Mouse (Mus musculus): Measurements from ENCODE around the gene Gm20671.
"Not testable (repeated sequence)": the region's sequence is repeated elsewhere in the genome, so short reads cannot be mapped to it uniquely, and the experiment has no call there.

DNA sequence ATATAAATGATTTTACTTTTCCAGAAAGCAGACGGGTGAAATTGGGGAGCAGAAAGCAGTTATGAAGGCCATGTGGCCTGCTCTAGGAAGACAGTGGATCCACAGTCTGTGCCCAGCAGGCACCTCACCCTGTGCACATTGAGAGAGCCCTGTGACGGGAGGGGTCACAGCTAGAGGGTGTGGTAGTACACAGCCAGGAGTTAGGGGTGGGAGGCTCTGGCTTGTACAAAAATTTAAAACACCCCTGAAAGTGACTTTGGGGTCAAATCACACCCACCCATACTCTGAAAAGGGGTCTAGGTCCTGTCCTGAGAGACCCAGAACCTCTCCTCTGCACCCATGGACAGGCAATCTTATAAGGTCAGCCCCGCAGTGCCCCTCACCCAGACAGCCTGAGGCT, 90.1 kb downstream of the Gm20671 start:
- not testable (repeated sequence) for TF ChIP-seq CTCF (IDR thresholded peaks at IDR 0.05; ENCODE audit: borderline replicate concordance, insufficient read depth, low read depth, low read length); POLR2A (IDR thresholded peaks at IDR 0.05; ENCODE audit: borderline replicate concordance, insufficient read depth, low read length)

All from cerebellum, adult 2 months (tissue).